Mouse (Mus musculus): ENCODE measurements at regions not wholly inside any gene's neighbourhood (a gene's known extent, or its start where the extent isn't known, plus 50 kb on each side); places are given as distances from the start of the nearest gene placed in this dataset.

DNA sequence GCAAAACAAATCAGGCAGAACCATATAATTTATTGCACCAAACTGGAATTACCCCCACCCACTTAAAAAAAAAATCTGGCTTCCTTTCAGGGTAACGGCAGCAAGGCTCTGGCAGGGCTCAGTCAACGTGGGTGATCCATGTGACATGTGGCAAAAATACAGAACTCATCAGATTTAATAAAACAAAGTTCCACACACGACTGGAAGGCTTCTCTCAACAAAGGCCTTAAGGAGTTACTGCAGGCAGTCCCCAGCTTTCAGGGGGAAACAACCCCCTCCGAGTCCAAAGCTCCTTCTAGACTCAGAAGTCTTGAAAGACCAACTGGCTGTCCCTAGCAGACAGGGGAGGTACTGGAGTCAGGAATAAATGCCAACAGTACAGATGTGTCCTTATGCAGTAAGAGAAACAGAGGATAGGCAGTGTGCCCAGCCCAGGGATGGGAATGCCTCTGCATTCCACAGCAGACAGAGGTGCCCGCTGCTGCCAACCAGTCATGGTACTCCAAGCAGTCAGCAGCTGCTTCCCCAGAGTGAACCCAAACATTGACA, 244.0 kb upstream of the Nt5e start:
- Histone ChIP-seq H3K4me3 (replicated peaks) (no peak overlapping the region), H3K9me3 (no peaks in the 10 kb centered on the region), H3K4me1 (no peaks in the 10 kb centered on the region), H3K36me3 (replicated peaks; ENCODE audit: low read length) (no peaks in the 10 kb centered on the region), H3K27me3 (replicated peaks) (no peaks in the 10 kb centered on the region)
- TF ChIP-seq FLI1 (IDR thresholded peaks at IDR 0.05; ENCODE audit: low read length) = no peak
- TF ChIP-seq GATA1 (IDR thresholded peaks at IDR 0.05; ENCODE audit: borderline replicate concordance, low read length) = no peak

DNA sequence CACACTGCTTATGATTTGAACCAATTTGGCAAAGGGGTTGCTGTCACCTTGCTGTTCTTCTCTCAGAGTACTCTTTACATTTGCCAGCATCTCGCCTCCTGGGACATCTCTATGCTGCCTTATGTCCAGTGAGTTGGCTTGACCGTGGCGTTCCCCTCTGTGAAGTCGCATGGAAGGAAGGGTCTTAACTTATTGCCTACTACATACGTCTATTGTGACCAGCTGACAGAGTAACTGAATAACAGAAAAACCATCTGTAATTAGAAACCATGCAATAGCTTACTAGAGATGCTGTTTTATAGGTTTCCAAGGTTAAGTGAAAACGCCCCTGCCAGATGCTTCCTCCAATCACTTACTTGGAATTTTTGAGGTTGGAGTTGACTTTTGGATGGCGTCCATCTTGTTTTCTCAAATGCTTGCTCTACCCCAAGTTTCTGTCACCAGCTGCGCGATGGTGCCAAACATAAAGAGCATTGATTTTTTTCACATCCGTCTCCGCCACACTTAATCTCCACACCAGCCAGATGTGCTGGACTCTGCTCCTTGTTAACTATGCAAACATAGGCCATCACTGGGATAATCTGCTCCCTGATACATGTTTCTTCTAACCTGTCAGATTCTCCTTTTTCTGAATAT, 241.7 kb upstream of the Nt5e start:
- H3K36me3 ChIP-seq (replicated peaks; ENCODE audit: low read length) = no peaks in the 10 kb centered on the region
- H3K9me3 ChIP-seq = no peaks in the 10 kb centered on the region
- H3K4me3 ChIP-seq (replicated peaks) = no peak overlapping the region
- TF ChIP-seq FLI1 (IDR thresholded peaks at IDR 0.05; ENCODE audit: low read length) (no peak), GATA1 (IDR thresholded peaks at IDR 0.05; ENCODE audit: borderline replicate concordance, low read length) (no peak)
- no peaks in the 10 kb centered on the region for H3K4me1 ChIP-seq
- H3K27me3 ChIP-seq (replicated peaks) = no peaks in the 10 kb centered on the region

DNA sequence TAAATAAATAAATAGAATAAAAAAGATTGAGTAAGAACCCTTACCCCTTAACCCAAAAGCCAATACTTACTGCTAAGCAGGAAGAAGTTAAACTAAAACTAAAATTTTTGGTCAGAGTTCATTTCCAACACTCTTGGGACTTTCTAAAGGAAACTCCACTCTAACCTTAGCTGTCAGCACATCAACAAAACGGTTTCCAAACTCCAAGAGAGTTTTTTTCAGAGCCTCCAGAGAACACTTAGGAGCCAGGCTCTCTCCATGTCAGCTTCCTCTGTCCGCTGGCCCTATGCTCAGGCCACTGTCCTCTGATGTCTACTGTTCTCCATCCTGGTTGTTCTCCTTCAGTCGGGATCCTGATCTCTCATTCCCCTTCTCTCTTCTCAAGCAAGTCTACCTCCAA, 241.1 kb upstream of the Nt5e start:
- no peaks in the 10 kb centered on the region for H3K4me1 ChIP-seq
- no peaks in the 10 kb centered on the region for H3K36me3 ChIP-seq (replicated peaks; ENCODE audit: low read length)
- H3K27me3 ChIP-seq (replicated peaks) = no peaks in the 10 kb centered on the region
- H3K4me3 ChIP-seq (replicated peaks) = no peak overlapping the region
- TF ChIP-seq GATA1 (IDR thresholded peaks at IDR 0.05; ENCODE audit: borderline replicate concordance, low read length) (no peak), FLI1 (IDR thresholded peaks at IDR 0.05; ENCODE audit: low read length) (no peak)
- no peaks in the 10 kb centered on the region for H3K9me3 ChIP-seq

DNA sequence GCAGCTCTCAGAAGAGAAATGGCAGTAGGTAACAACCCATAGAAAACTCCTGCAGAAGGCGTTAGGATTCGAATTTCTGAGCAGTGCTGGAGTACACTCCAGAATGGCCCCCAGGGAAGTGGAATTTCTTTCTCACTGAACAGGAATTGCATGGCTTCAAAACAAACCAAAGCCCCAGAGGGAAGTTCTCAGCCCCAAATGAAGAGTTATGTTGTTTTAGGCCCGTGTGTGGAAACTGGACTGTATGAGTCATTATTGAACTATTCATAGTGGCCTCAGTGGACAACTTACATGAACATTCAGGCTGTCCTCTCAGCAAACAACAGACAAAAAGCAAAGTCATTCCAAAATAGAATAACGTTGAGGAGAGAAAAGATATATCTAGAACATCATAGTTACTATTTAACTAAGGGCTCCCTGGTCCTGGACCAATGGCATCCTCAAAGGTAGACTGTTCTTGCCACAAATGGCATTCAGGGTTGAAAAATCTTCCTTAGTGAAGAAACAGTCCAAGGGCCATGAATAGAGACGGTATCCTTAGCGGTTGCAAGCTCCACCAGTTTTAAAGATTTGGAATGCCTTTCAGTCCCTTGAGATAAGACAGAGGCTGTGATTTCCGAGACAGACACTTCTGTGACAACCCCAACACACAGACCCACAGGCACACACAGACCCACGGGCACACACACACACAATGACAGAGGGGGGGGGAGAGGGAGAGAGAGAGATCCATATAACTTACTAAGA, 235.0 kb upstream of the Nt5e start:
- no peaks in the 10 kb centered on the region for H3K27me3 ChIP-seq (replicated peaks)
- TF ChIP-seq FLI1 (IDR thresholded peaks at IDR 0.05; ENCODE audit: low read length) = no peak
- no peak for TF ChIP-seq GATA1 (IDR thresholded peaks at IDR 0.05; ENCODE audit: borderline replicate concordance, low read length)
- H3K9me3 ChIP-seq = no peaks in the 10 kb centered on the region

DNA sequence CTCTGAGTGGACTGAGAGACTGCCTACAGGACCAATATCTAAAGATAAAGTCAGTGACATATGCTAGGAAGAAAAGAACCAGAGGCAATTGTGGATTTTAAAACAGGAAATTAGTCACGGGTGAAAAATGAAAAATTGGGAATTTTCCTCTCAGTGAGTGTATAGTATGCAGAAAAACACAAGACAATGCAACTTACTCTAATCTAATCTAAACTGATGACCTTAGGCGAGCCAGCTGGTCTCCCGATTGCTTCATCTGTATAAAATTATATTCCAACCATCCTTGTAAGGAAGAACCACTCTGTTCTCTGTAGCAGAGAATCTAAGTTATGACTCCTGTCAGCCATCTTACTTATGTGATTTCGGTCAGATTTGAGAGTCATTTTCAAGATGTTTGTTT, 234.4 kb upstream of the Nt5e start:
- Histone ChIP-seq H3K27me3 (replicated peaks) (no peaks in the 10 kb centered on the region), H3K4me3 (replicated peaks) (no peak overlapping the region), H3K36me3 (replicated peaks; ENCODE audit: low read length) (no peaks in the 10 kb centered on the region), H3K4me1 (peaks cover 4% of the 10 kb centered on the region; the same call in 1 of the 2 replicates), H3K9me3 (no peaks in the 10 kb centered on the region)
- TF ChIP-seq GATA1 (IDR thresholded peaks at IDR 0.05; ENCODE audit: borderline replicate concordance, low read length) = no peak

More for the DNA sequence above, 235.0 kb upstream of the Nt5e start:
- H3K4me3 ChIP-seq (replicated peaks) = no peak overlapping the region
- H3K4me1 ChIP-seq = peaks cover 4% of the 10 kb centered on the region; the same call in 1 of the 2 replicates
- H3K36me3 ChIP-seq (replicated peaks; ENCODE audit: low read length) = no peaks in the 10 kb centered on the region

DNA sequence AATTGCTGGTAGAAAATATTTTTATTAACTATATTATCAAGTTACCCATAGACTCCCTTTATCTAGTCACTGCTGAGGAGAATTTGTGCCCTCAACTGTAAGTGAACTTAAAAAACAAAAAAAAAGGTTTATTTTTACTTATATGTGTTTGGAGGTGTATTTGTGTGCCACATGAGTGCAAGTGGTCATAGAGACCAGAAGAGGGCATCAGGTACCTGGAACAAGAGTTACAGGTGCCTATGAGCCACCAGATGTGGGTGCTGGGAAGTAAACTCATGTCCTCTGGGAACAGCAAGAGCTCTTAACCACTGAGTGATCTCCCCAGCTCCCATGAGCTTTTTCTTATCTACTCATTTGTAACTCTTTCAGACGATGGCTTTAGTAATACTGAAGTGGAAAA, 213.9 kb upstream of the Nt5e start:
- Histone ChIP-seq H3K27me3 (replicated peaks) (no peaks in the 10 kb centered on the region), H3K9me3 (no peaks in the 10 kb centered on the region), H3K36me3 (replicated peaks; ENCODE audit: low read length) (no peaks in the 10 kb centered on the region), H3K4me1 (no peaks in the 10 kb centered on the region), H3K4me3 (replicated peaks) (no peak overlapping the region)
- TF ChIP-seq GATA1 (IDR thresholded peaks at IDR 0.05; ENCODE audit: borderline replicate concordance, low read length) = no peak
- TF ChIP-seq FLI1 (IDR thresholded peaks at IDR 0.05; ENCODE audit: low read length) = no peak

DNA sequence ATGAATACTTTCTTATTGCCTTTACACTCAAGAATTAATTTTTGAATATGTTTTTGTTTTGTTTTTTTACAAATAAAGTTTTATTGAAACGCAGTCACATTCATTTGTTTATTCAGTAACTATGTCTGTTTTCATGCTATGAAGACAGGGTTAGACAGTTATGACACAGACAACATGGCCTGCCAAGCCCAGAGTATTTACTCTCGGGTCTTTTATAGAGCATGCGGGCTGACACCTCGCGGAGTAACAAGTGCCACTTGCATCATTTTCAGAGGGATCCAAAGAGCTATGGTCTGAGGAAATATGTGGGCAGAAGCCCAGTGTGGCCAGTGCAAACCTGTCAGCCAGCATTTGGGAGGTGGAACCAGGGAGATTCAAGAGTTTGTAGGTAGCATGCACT, 206.5 kb upstream of the Nt5e start:
- no peaks in the 10 kb centered on the region for H3K27me3 ChIP-seq (replicated peaks)
- TF ChIP-seq GATA1 (IDR thresholded peaks at IDR 0.05; ENCODE audit: borderline replicate concordance, low read length) (no peak), FLI1 (IDR thresholded peaks at IDR 0.05; ENCODE audit: low read length) (no peak)
- H3K4me1 ChIP-seq = no peaks in the 10 kb centered on the region
- no peak overlapping the region for H3K4me3 ChIP-seq (replicated peaks)
- H3K9me3 ChIP-seq = no peaks in the 10 kb centered on the region
- H3K36me3 ChIP-seq (replicated peaks; ENCODE audit: low read length) = no peaks in the 10 kb centered on the region

DNA sequence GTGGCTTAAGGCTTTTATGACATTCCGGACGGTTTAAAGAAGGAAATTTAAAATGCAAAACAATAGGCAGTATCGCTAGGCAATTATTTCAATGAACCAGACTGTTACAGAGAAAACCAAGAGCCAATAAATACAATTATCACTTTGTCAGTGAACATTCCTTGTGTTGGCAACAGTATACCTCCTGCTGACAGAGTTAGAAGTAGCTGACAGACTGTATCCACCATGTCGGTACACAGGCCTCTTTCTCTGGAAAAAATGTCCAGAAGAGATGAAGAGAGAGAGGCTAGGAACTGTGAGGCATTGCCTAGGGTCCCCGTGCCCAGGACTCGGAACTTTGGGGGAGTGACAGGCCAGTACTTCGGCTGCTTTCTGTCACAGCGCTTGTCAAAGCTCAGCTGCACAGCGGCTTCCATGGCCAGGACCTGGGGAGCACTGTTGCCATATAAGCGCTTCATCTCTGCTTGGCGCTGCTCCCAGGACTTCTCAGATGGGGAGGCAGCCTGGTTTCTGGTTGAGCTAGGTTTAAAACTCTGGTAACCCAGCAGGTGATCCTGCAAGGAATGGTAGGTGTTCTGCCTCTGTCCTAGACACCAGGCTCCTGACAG, 205.9 kb upstream of the Nt5e start:
- TF ChIP-seq FLI1 (IDR thresholded peaks at IDR 0.05; ENCODE audit: low read length) = no peak
- no peak for TF ChIP-seq GATA1 (IDR thresholded peaks at IDR 0.05; ENCODE audit: borderline replicate concordance, low read length)
- Histone ChIP-seq H3K9me3 (no peaks in the 10 kb centered on the region), H3K4me3 (replicated peaks) (no peak overlapping the region), H3K4me1 (no peaks in the 10 kb centered on the region), H3K27me3 (replicated peaks) (no peaks in the 10 kb centered on the region), H3K36me3 (replicated peaks; ENCODE audit: low read length) (no peaks in the 10 kb centered on the region)

DNA sequence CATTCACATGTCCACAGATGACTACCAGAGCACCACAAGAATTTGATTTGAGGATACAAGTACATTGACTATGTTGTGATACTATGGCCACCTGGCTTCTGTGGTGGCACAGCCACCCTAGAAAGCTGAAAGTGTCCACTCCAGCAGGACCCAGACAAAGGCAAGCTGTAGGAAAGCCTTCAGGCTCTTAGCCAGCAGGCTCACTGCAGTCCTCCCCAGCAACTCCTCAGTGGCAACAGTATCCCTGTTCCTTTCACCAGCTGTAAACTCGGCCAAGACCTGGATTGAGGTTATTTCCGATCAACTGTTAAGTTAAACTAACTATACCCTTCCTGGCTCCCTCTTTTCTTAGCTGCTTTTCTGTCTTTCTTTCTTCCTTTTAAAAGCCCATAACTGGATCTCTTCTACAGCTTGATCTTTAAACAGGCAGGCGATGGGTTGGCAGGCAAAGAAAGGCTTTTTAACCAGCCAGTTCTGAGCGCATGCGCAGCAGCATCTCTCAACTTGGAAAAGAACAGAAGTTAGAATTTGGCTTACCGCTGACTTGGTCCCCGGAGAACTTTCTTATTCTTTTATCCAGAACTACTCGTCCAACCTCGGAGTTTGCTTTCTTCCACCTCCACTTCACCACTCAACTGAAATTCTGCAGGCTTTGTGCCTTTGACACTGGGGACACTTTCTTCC, 202.5 kb upstream of the Nt5e start:
- Histone ChIP-seq H3K36me3 (replicated peaks; ENCODE audit: low read length) (no peaks in the 10 kb centered on the region), H3K27me3 (replicated peaks) (no peaks in the 10 kb centered on the region), H3K4me3 (replicated peaks) (no peak overlapping the region), H3K9me3 (no peaks in the 10 kb centered on the region), H3K4me1 (no peaks in the 10 kb centered on the region)
- TF ChIP-seq FLI1 (IDR thresholded peaks at IDR 0.05; ENCODE audit: low read length) (no peak), GATA1 (IDR thresholded peaks at IDR 0.05; ENCODE audit: borderline replicate concordance, low read length) (no peak)

Data from megakaryocyte, embryonic 14.5 days (primary cell).